Mouse (Mus musculus): ENCODE data around the gene Ilf3.

GRCm38 (mm10) chr9:21366541-21367220 is 990 bp upstream of the Ilf3 start:
- TF ChIP-seq POLR2A (IDR thresholded peaks at IDR 0.05; ENCODE audit: low read depth, low read length) (no peak), CTCF (IDR thresholded peaks at IDR 0.05; ENCODE audit: borderline replicate concordance, insufficient read depth, low read length) (no peak)
